Mouse (Mus musculus) megakaryocyte-erythroid progenitor cell, adult 5-6 weeks (primary cell): ENCODE data around the gene Naa35. TPM values are rescaled to one million over a fixed set of nuclear protein-coding genes. Genes with fewer than 3 reads are reported as not detected.

ENCODE experiments used
- ATAC-seq: replicated peaks from 2 replicates; pipeline ENCODE4 v1.8.0; 2016; ENCODE audit warnings: mild to moderate bottlenecking, inconsistent platforms; ENCODE audit not compliant: severe bottlenecking, poor library complexity, low FRiP score, low TSS enrichment
- total RNA-seq, 2 experiments: library from RNA; stranded (forward) in 1 of 2; stranded (reverse) in 1 of 2; fragments of 200-1000, 215-1000 nt in 1 of 2; fragments of >200 nt in 1 of 2; fragmentation: Nextera tagmentation in 1 of 2; gene quantifications; 2 replicates each; pipeline ENCODE4 v1.2.3; 2014 to 2017

Naa35 gene
- total RNA-seq, 2 experiments from 2014 or later, result 38.5 to 76.9 TPM

GRCm38 (mm10) chr13:59657781-59658180 lies 72.7 kb downstream of the Naa35 start:
- ATAC-seq, result no peak

DNA sequence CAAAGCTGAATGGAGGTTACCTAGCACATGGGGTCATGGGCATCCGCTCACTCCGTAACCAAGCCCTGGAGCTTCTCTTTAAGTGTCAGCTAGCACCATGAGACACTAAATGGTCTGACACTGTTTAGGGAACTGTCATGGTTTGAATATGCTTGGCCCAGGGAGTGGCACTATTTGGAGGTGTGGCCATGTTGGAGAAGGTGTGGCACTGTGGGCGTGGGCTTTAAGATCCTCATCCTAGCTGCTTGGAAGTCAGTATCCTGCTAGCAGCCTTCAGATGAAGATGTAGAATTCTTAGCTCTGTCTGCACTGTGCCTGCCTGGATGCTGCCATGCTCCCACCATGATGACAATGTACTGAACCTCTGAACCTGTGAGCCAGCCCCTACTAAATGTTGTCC lies 75.3 kb downstream of the Naa35 start:
- ATAC-seq, result no peak

DNA sequence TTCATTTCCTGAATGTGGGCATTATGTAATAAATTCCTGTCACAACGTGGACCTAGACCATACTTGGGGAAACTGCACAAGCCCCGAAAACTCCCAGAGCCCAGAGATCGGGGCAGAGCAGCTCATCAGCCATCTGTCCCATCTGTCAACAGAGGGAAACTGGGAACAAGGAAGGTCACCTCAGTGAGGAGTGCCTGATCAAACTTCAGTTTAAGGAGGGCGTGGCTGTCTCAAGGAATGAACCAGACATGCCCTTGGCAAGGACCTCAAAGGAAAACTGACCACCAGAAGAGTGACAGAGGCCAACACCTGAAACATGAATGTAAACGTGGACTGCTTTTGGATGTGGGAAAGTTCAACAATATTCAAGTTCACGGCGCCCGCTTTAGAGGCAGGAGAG lies 76.3 kb downstream of the Naa35 start:
- no peak for ATAC-seq

- no peak for ATAC-seq
These were observed 76.9 kb downstream of the Naa35 start for GRCm38 (mm10) chr13:59661966-59662365.

DNA sequence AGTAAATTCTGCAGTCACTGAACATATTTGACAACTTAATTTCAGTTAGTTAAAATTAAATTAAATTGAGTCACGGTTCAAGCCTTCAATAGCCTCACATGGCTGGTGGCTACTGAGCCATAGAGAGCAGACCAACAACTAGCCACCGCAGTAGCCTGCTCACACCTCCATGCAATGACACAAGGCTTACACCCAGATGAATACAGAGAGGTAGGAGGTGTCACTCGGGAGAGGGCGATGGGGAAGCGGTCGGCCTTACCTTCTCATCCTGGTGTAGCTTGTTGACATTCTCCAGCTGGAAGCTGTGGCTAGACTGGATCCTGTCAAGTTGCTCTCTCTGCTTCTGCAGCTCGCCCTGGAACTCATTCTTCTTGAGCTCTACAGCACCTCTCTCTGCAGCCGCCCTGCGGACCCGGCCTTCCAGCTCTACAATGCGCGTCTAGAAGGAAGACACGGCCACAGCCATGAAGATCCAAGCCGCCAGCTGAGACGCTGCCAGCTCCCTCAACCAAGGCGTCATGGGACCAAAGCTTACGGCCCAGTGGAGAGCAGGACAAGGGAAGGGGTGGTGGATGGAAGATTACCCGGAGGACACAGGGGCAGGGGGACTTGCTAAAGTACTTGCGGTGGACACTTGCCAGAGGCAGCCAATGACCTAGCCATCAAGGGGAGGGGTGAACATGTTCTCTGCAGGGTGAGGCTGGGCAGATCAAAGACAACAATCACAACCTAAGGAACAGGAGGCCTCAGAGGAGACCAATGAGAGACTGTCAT lies 79.1 kb downstream of the Naa35 start:
- ATAC-seq, result no peak

GRCm38 (mm10) chr13:59667763-59668162 lies 82.7 kb downstream of the Naa35 start:
- ATAC-seq, result no peak

DNA sequence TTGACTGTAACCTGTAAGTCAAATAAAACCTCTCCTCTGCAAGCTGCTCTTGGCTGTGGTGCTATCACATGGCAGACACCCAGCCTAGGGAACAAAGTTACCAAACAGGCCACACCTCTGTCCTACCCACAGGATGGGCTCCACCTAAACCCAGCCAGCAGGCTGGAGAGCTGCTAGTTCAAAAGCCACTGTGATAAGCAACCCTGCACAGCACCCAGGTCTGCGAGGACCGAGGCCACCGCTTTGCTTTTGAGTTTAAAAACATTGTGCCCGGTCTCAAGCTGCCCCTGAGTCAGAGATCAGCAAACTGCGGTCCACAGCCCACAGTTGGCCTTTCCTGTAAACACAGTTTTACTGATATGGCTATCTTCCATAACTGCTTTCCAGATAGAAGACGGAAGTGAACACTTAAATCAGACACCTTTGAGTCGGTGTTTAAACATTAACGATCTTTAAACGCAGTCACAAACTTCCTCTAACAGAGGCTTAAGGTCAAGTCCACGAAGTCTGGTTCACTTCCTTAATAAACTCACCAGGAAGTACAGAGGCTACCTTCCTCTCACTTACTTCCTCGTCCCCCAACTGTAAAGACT lies 83.5 kb downstream of the Naa35 start:
- peak; percentile 94 for ATAC-seq

DNA sequence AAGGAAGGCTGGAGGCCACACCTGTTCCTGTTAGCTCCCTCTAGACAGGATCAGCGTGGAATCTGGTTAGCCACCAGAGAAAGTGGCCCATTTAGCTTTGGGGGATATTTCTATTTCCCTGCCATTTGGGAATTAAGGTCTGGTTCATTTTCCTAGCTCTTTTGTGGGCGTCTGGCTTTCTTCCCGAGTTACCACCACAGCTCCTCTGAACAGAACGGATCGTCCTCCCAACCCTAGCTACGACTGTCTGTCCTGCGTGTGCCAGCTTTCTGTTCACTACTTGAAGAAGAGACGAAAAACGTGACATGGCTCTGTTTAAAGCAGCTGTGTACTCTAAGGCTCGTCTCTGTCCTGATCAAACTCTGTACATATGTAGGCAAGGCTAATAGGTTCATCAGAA lies 84.9 kb downstream of the Naa35 start:
- ATAC-seq, result no peak

GRCm38 (mm10) chr13:59671521-59671920 lies 86.5 kb downstream of the Naa35 start:
- no peak for ATAC-seq

- no peak for ATAC-seq
These were observed 87.2 kb downstream of the Naa35 start for GRCm38 (mm10) chr13:59672248-59672647.

DNA sequence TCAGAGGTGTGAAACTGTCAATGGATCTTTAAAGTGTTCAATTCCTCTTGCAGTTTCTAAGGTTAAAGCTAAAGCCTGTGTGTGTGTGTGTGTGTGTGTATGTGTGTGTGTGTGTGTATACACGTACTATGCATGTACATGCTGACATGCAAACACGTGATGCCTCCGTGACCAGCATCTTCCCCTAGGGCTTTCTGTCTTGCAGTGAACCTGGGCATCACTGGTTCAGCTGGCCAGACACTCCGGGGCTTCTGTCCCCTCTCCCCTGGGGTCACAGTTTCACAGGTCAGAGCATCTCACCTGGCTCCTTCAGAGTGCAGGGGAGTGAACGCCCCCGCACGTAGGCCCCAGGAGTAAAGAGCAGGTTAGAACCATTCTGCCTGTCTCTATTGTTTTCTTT lies 88.5 kb downstream of the Naa35 start:
- ATAC-seq, result no peak

- no peak for ATAC-seq
These were observed 89.2 kb downstream of the Naa35 start for GRCm38 (mm10) chr13:59674215-59674614.

DNA sequence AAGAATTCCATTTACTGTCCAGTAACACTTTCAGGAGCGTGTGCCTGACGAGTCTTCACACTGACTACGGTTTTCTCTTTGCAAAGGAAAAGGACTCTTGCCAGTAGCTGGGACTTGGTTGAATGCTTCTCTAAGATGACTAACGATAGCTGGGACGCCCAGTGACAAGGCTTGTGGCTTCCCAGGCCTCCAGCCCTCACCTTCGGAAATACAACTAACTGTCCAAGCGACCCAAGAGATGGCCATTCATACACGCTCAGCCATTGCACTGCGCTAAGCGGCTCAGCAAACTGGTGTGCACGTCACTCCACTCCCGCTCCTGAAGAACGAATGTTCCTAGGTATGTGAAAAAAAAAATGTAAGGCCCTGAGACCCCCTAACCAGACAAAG lies 89.7 kb downstream of the Naa35 start:
- ATAC-seq, result no peak

GRCm38 (mm10) chr13:59675151-59676011 lies 90.3 kb downstream of the Naa35 start, which contains the start of gene Golm1:
TSS of gene Golm1 (minus strand) at chr13:59675811.
- peak; percentile 68 for ATAC-seq

GRCm38 (mm10) chr13:59676316-59677229 lies 91.5 kb downstream of the Naa35 start:
- ATAC-seq, result no peak; the same call in 1 of the 2 replicates

- no peak for ATAC-seq
These were observed 94.2 kb downstream of the Naa35 start for GRCm38 (mm10) chr13:59679306-59679705.

DNA sequence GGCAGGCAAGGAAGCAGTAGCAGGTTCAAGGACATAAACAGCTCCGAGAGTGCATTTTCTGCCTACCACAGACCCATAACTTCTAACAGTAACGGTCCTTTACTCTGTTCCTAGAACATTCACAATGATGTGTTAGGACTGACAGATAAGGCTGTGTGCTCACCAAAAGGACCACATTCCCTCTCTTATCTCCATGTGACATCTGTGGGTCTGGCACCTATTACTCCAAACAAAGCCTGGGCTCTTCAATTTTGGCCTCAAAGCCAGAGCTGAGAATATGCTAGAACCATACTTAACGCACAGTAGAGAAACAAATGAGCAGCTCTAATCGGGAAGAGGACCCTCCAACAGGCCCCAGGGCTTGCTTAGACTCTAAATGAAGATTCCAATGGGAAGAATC lies 94.8 kb downstream of the Naa35 start:
- ATAC-seq, result no peak

DNA sequence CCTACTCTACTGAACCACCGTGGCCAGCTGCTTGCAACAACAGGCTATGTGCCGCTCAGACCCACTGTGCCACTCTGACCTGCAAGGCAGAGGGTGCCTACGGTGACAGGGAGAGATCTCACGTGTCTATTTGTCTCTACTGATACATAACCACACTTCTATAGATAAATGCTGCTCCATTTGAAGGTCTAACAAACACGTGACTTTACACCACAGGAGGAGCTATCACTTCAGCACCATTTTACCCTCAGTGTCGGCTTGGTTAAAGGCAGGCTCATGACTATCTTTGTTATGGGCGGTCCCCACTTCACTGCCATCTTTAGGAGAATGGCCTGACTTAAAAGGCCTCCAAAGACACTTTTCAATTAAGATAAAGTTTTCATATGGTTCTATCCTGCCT lies 97.6 kb downstream of the Naa35 start:
- ATAC-seq, result peak; percentile 91

- ATAC-seq, result no peak
These were observed 100.2 kb downstream of the Naa35 start for GRCm38 (mm10) chr13:59685236-59685635.
